Mouse (Mus musculus) cortical plate, adult 2 months (tissue): ENCODE measurements around the gene Gatm.

Experiments used
- CTCF ChIP-seq: fragments of 200-500 bp; IDR thresholded peaks from 2 replicates; pipeline ENCODE4 v1.5.1; 2011; ENCODE audit warnings: mild to moderate bottlenecking, control low read depth, low read length; ENCODE audit not compliant: insufficient read depth; ENCODE audit errors: extremely low read depth
- POLR2A ChIP-seq: fragments of 200-500 bp; IDR thresholded peaks from 2 replicates; pipeline ENCODE4 v1.6.1; 2011; ENCODE audit warnings: mild to moderate bottlenecking, low read length, control low read depth; ENCODE audit not compliant: insufficient read depth; ENCODE audit errors: extremely low read depth

DNA sequence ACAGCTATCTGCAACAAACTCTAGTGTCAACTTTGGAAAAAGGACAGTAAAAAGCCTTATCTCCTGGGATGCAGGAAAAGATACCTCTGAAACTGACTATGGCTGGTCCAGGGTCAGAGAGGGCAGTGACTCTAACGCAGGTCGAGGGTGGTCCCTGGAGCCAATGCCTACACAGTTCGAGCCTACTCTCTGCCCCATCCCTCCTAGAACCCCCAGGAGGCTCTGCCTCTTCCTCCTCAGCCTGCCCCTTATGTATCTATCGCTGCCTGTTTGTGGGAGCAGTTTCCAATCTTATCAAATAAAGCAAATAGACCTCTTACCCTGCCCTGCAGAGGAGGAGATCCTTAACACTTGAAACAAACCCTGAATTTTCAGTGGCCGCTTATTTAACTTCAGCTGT, 27.6 kb upstream of the Gatm start:
- TF ChIP-seq POLR2A (no peak), CTCF (no peak)
